Mouse (Mus musculus): ENCODE results near the gene Gal3st3. TPM values are rescaled to one million over a fixed set of nuclear protein-coding genes. Genes with fewer than 3 reads are reported as not detected.
"Not testable (repeated sequence)": the region's sequence is repeated elsewhere in the genome, so short reads cannot be mapped to it uniquely, and the experiment has no call there.

Gene Gal3st3
- polyA plus RNA-seq, 1 experiment from 2014 or later, result 5.8 TPM

- H3K27me3 ChIP-seq; H3K4me1 ChIP-seq; ATAC-seq (ENCODE audit: insufficient number of reproducible peaks, low FRiP score, low TSS enrichment, low read depth); H3K36me3 ChIP-seq; H3K9ac ChIP-seq; H3K27ac ChIP-seq (replicated peaks); H3K9me3 ChIP-seq (replicated peaks): not testable (repeated sequence)
- Histone ChIP-seq H3K4me2 (replicated peaks) (peak within 1 kb of the TSS; percentile 65), H3K4me3 (replicated peaks) (peak within 1 kb of the TSS; percentile 37)
- 54% methylated on average over 6 of the region's 6 CpGs for WGBS
Observed at GRCm38 (mm10) chr19:5349502-5349873, 51.4 kb downstream of the Gal3st3 start, which contains the start of gene Cst6. TSS of gene Cst6 (minus strand) at chr19:5349574.

- WGBS, result 69% methylated on average over 2 of the region's 2 CpGs
- no peak overlapping the region for H3K4me2 ChIP-seq (replicated peaks)
- ATAC-seq (ENCODE audit: insufficient number of reproducible peaks, low FRiP score, low TSS enrichment, low read depth), result no peak
Observed at GRCm38 (mm10) chr19:5353609-5354008, 55.5 kb downstream of the Gal3st3 start.

GRCm38 (mm10) chr19:5356080-5356479, 57.9 kb downstream of the Gal3st3 start:
- no peak overlapping the region for H3K9ac ChIP-seq
- no peak overlapping the region for H3K4me3 ChIP-seq (replicated peaks)
- no peaks in the 10 kb centered on the region for H3K36me3 ChIP-seq
- H3K4me2 ChIP-seq (replicated peaks), result no peak overlapping the region
- WGBS, result no CpG with 5 or more reads among the region's 1 CpGs
- H3K9me3 ChIP-seq (replicated peaks), result no peaks in the 10 kb centered on the region
- no peak for ATAC-seq (ENCODE audit: insufficient number of reproducible peaks, low FRiP score, low TSS enrichment, low read depth)
- no peaks in the 10 kb centered on the region for H3K27me3 ChIP-seq
- no peak overlapping the region for H3K27ac ChIP-seq (replicated peaks)
- no peaks in the 10 kb centered on the region for H3K4me1 ChIP-seq

More at GRCm38 (mm10) chr19:5353609-5354008, 55.5 kb downstream of the Gal3st3 start:
- Histone ChIP-seq H3K4me3 (replicated peaks) (no peak overlapping the region), H3K9ac (no peak overlapping the region), H3K27ac (replicated peaks) (no peak overlapping the region), H3K36me3 (no peaks in the 10 kb centered on the region), H3K4me1 (peaks cover 7% of the 10 kb centered on the region; the same call in 1 of the 2 replicates), H3K9me3 (replicated peaks) (no peaks in the 10 kb centered on the region), H3K27me3 (no peaks in the 10 kb centered on the region; the same call in 1 of the 2 replicates)

Other genes with a start within 250 kb of the Gal3st3 start
- 2.6 and 4.4 TPM in 2 replicates for gene Rin1, start 247.8 kb upstream of the Gal3st3 start, polyA plus RNA-seq (2015; fragmentation: Nextera tagmentation; extraction: Ambion mirVana)
- gene Cd248, start 230.3 kb upstream of the Gal3st3 start, polyA plus RNA-seq (2015; fragmentation: Nextera tagmentation; extraction: Ambion mirVana), result 131 and 158 TPM in 2 replicates
- 2.3 and 3.0 TPM in 2 replicates for gene Tmem151a, start 212.8 kb upstream of the Gal3st3 start, polyA plus RNA-seq (2015; fragmentation: Nextera tagmentation; extraction: Ambion mirVana)
- gene Yif1a, start 209.8 kb upstream of the Gal3st3 start, polyA plus RNA-seq (2015; fragmentation: Nextera tagmentation; extraction: Ambion mirVana), result 111 and 119 TPM in 2 replicates
- 35.5 and 38.7 TPM in 2 replicates for gene Cnih2, start 199.8 kb upstream of the Gal3st3 start, polyA plus RNA-seq (2015; fragmentation: Nextera tagmentation; extraction: Ambion mirVana)
- gene Rab1b, start 191.3 kb upstream of the Gal3st3 start, polyA plus RNA-seq (2015; fragmentation: Nextera tagmentation; extraction: Ambion mirVana), result 256 and 270 TPM in 2 replicates
- 17.9 and 19.5 TPM in 2 replicates for gene Klc2, start 179.8 kb upstream of the Gal3st3 start, polyA plus RNA-seq (2015; fragmentation: Nextera tagmentation; extraction: Ambion mirVana)
- gene Pacs1, start 25.2 kb upstream of the Gal3st3 start, polyA plus RNA-seq (2015; fragmentation: Nextera tagmentation; extraction: Ambion mirVana), result 25.1 and 30.6 TPM in 2 replicates
- gene Sf3b2, start 2.9 kb upstream of the Gal3st3 start, polyA plus RNA-seq (2015; fragmentation: Nextera tagmentation; extraction: Ambion mirVana), result 335 and 338 TPM in 2 replicates
- gene Catsper1, start 37.4 kb downstream of the Gal3st3 start, polyA plus RNA-seq (2015; fragmentation: Nextera tagmentation; extraction: Ambion mirVana), result not detected in 2 replicates
- 67.9 and 76.8 TPM in 2 replicates for gene Cst6, start 51.2 kb downstream of the Gal3st3 start, polyA plus RNA-seq (2015; fragmentation: Nextera tagmentation; extraction: Ambion mirVana)
- 48.6 and 55.1 TPM in 2 replicates for gene Eif1ad, start 68.4 kb downstream of the Gal3st3 start, polyA plus RNA-seq (2015; fragmentation: Nextera tagmentation; extraction: Ambion mirVana)
- gene Banf1, start 68.8 kb downstream of the Gal3st3 start, polyA plus RNA-seq (2015; fragmentation: Nextera tagmentation; extraction: Ambion mirVana), result 399 and 402 TPM in 2 replicates
- gene Sart1, start 90.4 kb downstream of the Gal3st3 start, polyA plus RNA-seq (2015; fragmentation: Nextera tagmentation; extraction: Ambion mirVana), result 81.5 and 83.5 TPM in 2 replicates
- 0.72 and 1.1 TPM in 2 replicates for gene Tsga10ip, start 104.2 kb downstream of the Gal3st3 start, polyA plus RNA-seq (2015; fragmentation: Nextera tagmentation; extraction: Ambion mirVana)
- 267 and 280 TPM in 2 replicates for gene Drap1, start 126.6 kb downstream of the Gal3st3 start, polyA plus RNA-seq (2015; fragmentation: Nextera tagmentation; extraction: Ambion mirVana)
- 67.4 and 72.3 TPM in 2 replicates for gene AI837181, start 126.8 kb downstream of the Gal3st3 start, polyA plus RNA-seq (2015; fragmentation: Nextera tagmentation; extraction: Ambion mirVana)
- not detected in 2 replicates for gene Fosl1, start 149.2 kb downstream of the Gal3st3 start, polyA plus RNA-seq (2015; fragmentation: Nextera tagmentation; extraction: Ambion mirVana)
- gene Ccdc85b, start 159.6 kb downstream of the Gal3st3 start, polyA plus RNA-seq (2015; fragmentation: Nextera tagmentation; extraction: Ambion mirVana), result 8.0 and 8.9 TPM in 2 replicates
- gene Fibp, start 162.3 kb downstream of the Gal3st3 start, polyA plus RNA-seq (2015; fragmentation: Nextera tagmentation; extraction: Ambion mirVana), result 114 and 125 TPM in 2 replicates
- 1.4 and 2.8 TPM in 2 replicates for gene Ctsw, start 170.2 kb downstream of the Gal3st3 start, polyA plus RNA-seq (2015; fragmentation: Nextera tagmentation; extraction: Ambion mirVana)
- gene Efemp2, start 175.6 kb downstream of the Gal3st3 start, polyA plus RNA-seq (2015; fragmentation: Nextera tagmentation; extraction: Ambion mirVana), result 219 and 226 TPM in 2 replicates
- gene Mus81, start 190.1 kb downstream of the Gal3st3 start, polyA plus RNA-seq (2015; fragmentation: Nextera tagmentation; extraction: Ambion mirVana), result 44.1 and 45.2 TPM in 2 replicates
- 2,278 and 2,311 TPM in 2 replicates for gene Cfl1, start 192.1 kb downstream of the Gal3st3 start, polyA plus RNA-seq (2015; fragmentation: Nextera tagmentation; extraction: Ambion mirVana)
- gene 1700020D05Rik, start 205.5 kb downstream of the Gal3st3 start, polyA plus RNA-seq (2015; fragmentation: Nextera tagmentation; extraction: Ambion mirVana), result 0.16 TPM in 1 of 2 replicates, not detected in the other
- gene Snx32, start 212.2 kb downstream of the Gal3st3 start, polyA plus RNA-seq (2015; fragmentation: Nextera tagmentation; extraction: Ambion mirVana), result 10.7 and 11.7 TPM in 2 replicates